Mouse (Mus musculus) MEL (cell line): ENCODE data around the gene Prss22.

Experiments used
- CTCF ChIP-seq, 3 experiments: IDR thresholded peaks in 2 of 3; conservative IDR thresholded peaks in 1 of 3; 2 replicates each; pipeline ENCODE4 v1.5.1; 2011 to 2012; ENCODE audit warnings: low read length in 3 of 3, low read depth in 2 of 3, mild to moderate bottlenecking in 2 of 3, improper control_type of control experiment in 1 of 3, inconsistent platforms in 1 of 3, mixed read lengths in 1 of 3, moderate library complexity in 1 of 3; ENCODE audit not compliant: control insufficient read depth in 1 of 3, insufficient read depth in 1 of 3, poor library complexity in 1 of 3, severe bottlenecking in 1 of 3
- E2F4 ChIP-seq: IDR thresholded peaks from 2 replicates; pipeline ENCODE4 v1.6.1; 2011; ENCODE audit warnings: low read depth, low read length, improper control_type of control experiment, borderline replicate concordance
- EP300 ChIP-seq, 2 experiments: IDR thresholded peaks; 2 replicates each; pipeline ENCODE4 v1.6.1; 2011; ENCODE audit warnings: improper control_type of control experiment in 2 of 2, low read length in 2 of 2, low read depth in 1 of 2, mild to moderate bottlenecking in 1 of 2
- ETS1 ChIP-seq: IDR thresholded peaks from 2 replicates; pipeline ENCODE4 v1.6.1; 2012; ENCODE audit warnings: low read depth, mild to moderate bottlenecking, inconsistent platforms, low read length, improper control_type of control experiment, moderate library complexity
- MAFK ChIP-seq: IDR thresholded peaks from 2 replicates; pipeline ENCODE4 v1.6.1; 2011; ENCODE audit warnings: low read depth, mild to moderate bottlenecking, low read length, improper control_type of control experiment, borderline replicate concordance
- MAX ChIP-seq: IDR thresholded peaks from 2 replicates; pipeline ENCODE4 v1.6.1; 2011; ENCODE audit warnings: low read length, improper control_type of control experiment
- MAZ ChIP-seq: IDR thresholded peaks from 2 replicates; pipeline ENCODE4 v1.6.1; 2012; ENCODE audit warnings: low read depth, mild to moderate bottlenecking, inconsistent platforms, low read length, improper control_type of control experiment
- NRF1 ChIP-seq: IDR thresholded peaks from 2 replicates; pipeline ENCODE4 v1.6.1; 2014; ENCODE audit warnings: low read depth, mild to moderate bottlenecking, inconsistent platforms, low read length, improper control_type of control experiment, moderate library complexity; ENCODE audit not compliant: poor library complexity, insufficient read depth, severe bottlenecking
- POLR2A ChIP-seq, 2 experiments: IDR thresholded peaks; 2 replicates each; pipeline ENCODE4 v1.6.1; 2011 to 2012; ENCODE audit warnings: low read length in 2 of 2, mild to moderate bottlenecking in 2 of 2, control low read depth in 1 of 2, improper control_type of control experiment in 1 of 2, low read depth in 1 of 2, moderate library complexity in 1 of 2; ENCODE audit not compliant: control insufficient read depth in 1 of 2, insufficient read depth in 1 of 2, poor library complexity in 1 of 2
- TCF12 ChIP-seq: IDR thresholded peaks from 2 replicates; pipeline ENCODE4 v1.6.1; 2014; ENCODE audit warnings: low read depth, mild to moderate bottlenecking, inconsistent platforms, low read length, improper control_type of control experiment, moderate library complexity
- ZC3H11A ChIP-seq: IDR thresholded peaks from 2 replicates; pipeline ENCODE4 v1.6.1; 2012; ENCODE audit warnings: low read depth, mild to moderate bottlenecking, inconsistent platforms, low read length, improper control_type of control experiment
- ZMIZ1 ChIP-seq: IDR thresholded peaks from 2 replicates; pipeline ENCODE4 v1.6.1; 2012; ENCODE audit warnings: low read depth, mild to moderate bottlenecking, inconsistent platforms, low read length, improper control_type of control experiment, moderate library complexity
- ZNF384 ChIP-seq: IDR thresholded peaks from 2 replicates; pipeline ENCODE4 v1.6.1; 2012; ENCODE audit warnings: low read depth, mild to moderate bottlenecking, inconsistent platforms, low read length, improper control_type of control experiment

- TF ChIP-seq E2F4 (no peak), TCF12 (no peak), ZNF384 (no peak), NRF1 (no peak), CTCF (IDR thresholded peaks at IDR 0.05 in 2 of 3, conservative IDR thresholded peaks at IDR 0.05 in 1 of 3; ENCODE audit: control insufficient read depth in 1 of 3, insufficient read depth in 1 of 3, low read depth in 2 of 3, low read length in 3 of 3, poor library complexity in 1 of 3, severe bottlenecking in 1 of 3) (no peak), ZMIZ1 (no peak), MAZ (no peak), MAX (no peak), MAFK (no peak), POLR2A (IDR thresholded peaks at IDR 0.05; ENCODE audit: control insufficient read depth in 1 of 2, insufficient read depth in 1 of 2, low read depth in 1 of 2, low read length in 2 of 2, poor library complexity in 1 of 2) (no peak), EP300 (IDR thresholded peaks at IDR 0.05; ENCODE audit: low read depth in 1 of 2, low read length in 2 of 2) (no peak), ZC3H11A (no peak), ETS1 (no peak)
These were observed 39.5 kb upstream of the Prss22 start for GRCm38 (mm10) chr17:24037360-24037759.
